Mouse (Mus musculus) right cerebral cortex, postnatal 36 days (tissue): ENCODE data around the gene Olfr738.

ENCODE experiments used
- DNase-seq, 2 experiments: peaks; one replicate each; pipeline ENCODE4 v3.0.0; 2022; ENCODE audit warnings: low spot score in 2 of 2, mixed read lengths in 1 of 2

Olfr738 gene

DNA sequence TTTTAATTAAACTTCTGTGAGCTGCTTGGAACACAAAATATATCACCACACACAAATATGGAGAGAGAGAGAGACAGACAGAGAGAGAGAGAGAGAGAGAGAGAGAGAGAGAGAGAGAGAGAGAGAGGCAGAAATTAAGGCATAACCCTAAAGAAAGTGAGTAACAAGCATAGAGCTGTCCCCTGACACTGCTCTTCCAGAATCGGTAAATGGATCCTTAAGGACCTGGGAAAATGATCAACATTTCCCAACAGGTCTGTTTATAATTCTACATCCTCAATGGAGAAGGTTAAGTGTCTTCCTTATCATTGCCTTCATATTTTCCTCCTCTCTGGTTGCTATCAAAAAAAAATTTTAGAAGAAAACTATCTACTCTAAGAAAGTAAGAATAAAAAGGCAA, at the start of gene Olfr738:
Gene Olfr738, plus strand, starts transcription at position 301 of the 400 bp plus-strand sequence.
- DNase-seq, result no peak

DNA sequence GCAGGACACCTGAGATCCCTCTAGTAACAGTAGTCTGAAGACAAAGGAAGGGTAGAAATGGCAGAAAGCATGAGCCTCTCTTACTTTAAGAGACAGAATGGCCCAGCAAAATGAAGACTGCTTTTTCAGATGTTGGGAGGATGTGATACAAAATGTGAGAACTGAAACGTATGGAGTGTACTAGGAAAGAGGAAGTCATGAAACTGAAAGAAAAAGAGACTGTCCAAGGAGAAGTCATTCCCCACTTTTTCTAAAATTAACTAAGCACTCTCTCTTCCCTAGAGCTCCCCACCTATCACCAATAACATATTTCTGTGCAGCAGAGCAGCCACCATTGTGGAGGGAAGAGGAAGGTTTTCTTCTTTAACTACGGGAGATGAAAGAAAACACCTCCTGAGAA, 49.8 kb upstream of the Olfr738 start, which contains the start of gene Tlr11:
Gene Tlr11, plus strand, starts transcription at position 322 of the 400 bp plus-strand sequence.
- no peak for DNase-seq

- no peak for DNase-seq
Observed at GRCm38 (mm10) chr14:50360480-50360879, 46.9 kb upstream of the Olfr738 start.

- no peak for DNase-seq
Observed at GRCm38 (mm10) chr14:50363561-50363960, 43.8 kb upstream of the Olfr738 start.

- no peak for DNase-seq
Observed at GRCm38 (mm10) chr14:50380863-50381262, 26.5 kb upstream of the Olfr738 start, which contains the start of gene Olfr736. TSS of gene Olfr736 (plus strand) at chr14:50381163.

DNA sequence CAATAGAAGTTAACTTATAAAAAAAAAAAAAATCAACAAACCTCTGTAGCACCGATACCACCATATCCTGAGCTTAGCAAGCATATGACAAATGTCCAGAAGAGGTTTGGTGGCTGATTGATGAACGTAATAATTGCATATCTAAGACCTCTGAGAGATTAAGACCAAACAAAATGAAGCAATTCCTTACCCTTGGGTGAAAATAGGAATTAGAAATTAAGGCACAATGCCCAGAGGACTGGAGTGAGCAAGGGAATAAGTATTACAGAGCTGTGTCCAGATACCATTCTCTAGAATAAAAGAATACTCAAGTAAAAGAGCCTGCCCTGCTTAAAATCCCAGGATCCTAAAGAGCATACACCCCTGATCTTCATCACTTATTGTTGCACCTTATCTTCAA, 11.0 kb downstream of the Olfr738 start, which contains the start of gene Olfr739:
Gene Olfr739, plus strand, starts transcription at position 301 of the 400 bp plus-strand sequence.
- DNase-seq, result no peak

GRCm38 (mm10) chr14:50445245-50445644, 37.9 kb downstream of the Olfr738 start, which contains the start of gene Olfr740:
TSS of gene Olfr740 (plus strand) at chr14:50445545.
- no peak for DNase-seq
